Mouse (Mus musculus): ENCODE measurements around the gene Rnase10. TPM values are rescaled to one million over a fixed set of nuclear protein-coding genes. Genes with fewer than 3 reads are reported as not detected.

The Rnase10 gene
- total RNA-seq, 2 experiments from 2014 or later = 0.25 TPM; not detected in 1

Other genes starting within 250 kb of the Rnase10 start
- 10 to 100 TPM; 61.8 to 71.8 TPM for gene Ttc5, start 222.2 kb upstream of the Rnase10 start, total RNA-seq (2021)
- gene Ccnb1ip1, start 200.0 kb upstream of the Rnase10 start, total RNA-seq (2021) = not detected
- gene Parp2, start 199.9 kb upstream of the Rnase10 start, total RNA-seq (2021) = 10 to 100 TPM; 48.2 to 57.3 TPM
- gene Tep1, start 137.2 kb upstream of the Rnase10 start, total RNA-seq (2021) = 10 to 100 TPM; 19.1 to 20.6 TPM
- gene Klhl33, start 110.2 kb upstream of the Rnase10 start, total RNA-seq (2021) = 1 to 10 TPM; 1.4 to 1.7 TPM
- 10 to 100 TPM; 62.9 to 66.0 TPM for gene Osgep, start 82.9 kb upstream of the Rnase10 start, total RNA-seq (2021)
- gene Apex1, start 82.8 kb upstream of the Rnase10 start, total RNA-seq (2021) = 100 to 1,000 TPM; 100 to 106 TPM
- gene Pip4p1, start 76.9 kb upstream of the Rnase10 start, total RNA-seq (2021) = 10 to 100 TPM; 49.5 to 57.8 TPM
- gene Pnp, start 76.7 kb upstream of the Rnase10 start, total RNA-seq (2021) = 10 to 100 TPM; 36.8 to 39.4 TPM
- gene Gm49342, start 63.2 kb upstream of the Rnase10 start, total RNA-seq (2021) = 10 to 100 TPM; 28.1 to 33.3 TPM
- 1 to 10 TPM; 1.4 to 2.5 TPM for gene Pnp2, start 51.8 kb upstream of the Rnase10 start, total RNA-seq (2021)
- gene Rnase9, start 34.1 kb downstream of the Rnase10 start, total RNA-seq (2021) = not detected
- not detected for gene Rnase11, start 42.4 kb downstream of the Rnase10 start, total RNA-seq (2021)
- under 1 TPM in 1 of 2 experiments, not detected in 1; 0.64 TPM for gene Rnase12, start 49.9 kb downstream of the Rnase10 start, total RNA-seq (2021)
- gene Olfr750, start 66.7 kb downstream of the Rnase10 start, total RNA-seq (2021) = not detected
- gene Rnase4, start 83.3 kb downstream of the Rnase10 start, total RNA-seq (2021) = 10 to 100 TPM; 59.1 to 73.4 TPM
- 10 to 100 TPM in 1 of 2 experiments, 1 to 10 TPM in 1; 9.9 to 10.7 TPM for gene Ang, start 83.4 kb downstream of the Rnase10 start, total RNA-seq (2021)
- gene Eddm3b, start 106.7 kb downstream of the Rnase10 start, total RNA-seq (2021) = under 1 TPM in 1 of 2 experiments, not detected in 1; 0.28 TPM
- gene Rnase6, start 116.2 kb downstream of the Rnase10 start, total RNA-seq (2021) = 1 to 10 TPM in 1 of 2 experiments, under 1 TPM in 1; 0.84 to 1.6 TPM
- gene Rnase1, start 139.0 kb downstream of the Rnase10 start, total RNA-seq (2021) = 100 to 1,000 TPM in 1 of 2 experiments, not detected in 1; 401 TPM
- gene Rnase2b, start 154.5 kb downstream of the Rnase10 start, total RNA-seq (2021) = not detected
- gene Ang2, start 191.4 kb downstream of the Rnase10 start, total RNA-seq (2021) = not detected
- not detected for gene Ear14, start 195.6 kb downstream of the Rnase10 start, total RNA-seq (2021)
- not detected for gene Rnase2a, start 248.4 kb downstream of the Rnase10 start, total RNA-seq (2021)

Measured in adrenal gland, postnatal 4 days (tissue).